ENCODE assay signal across 10 mouse cellular contexts in genomic region chr3:6865462-6866147, GRCm38 (mm10).
DNase-seq lines count a peak whose midpoint lies in the region; ATAC-seq lines count a peak whose summit lies in the region.
"Had no signal": no experiment of that assay in that cellular context is flagged by ENCODE, and none has a peak within 500 bp of the region (broad histone marks: within the 10 kb centered on the region; RNA-seq: fewer than 3 reads in every experiment).

No protein-coding gene starts in this region.

- H3K36me3 ChIP-seq in midbrain, embryonic 13.5 days, result no peaks in the 10 kb centered on the region
- H3K36me3 ChIP-seq in midbrain, embryonic 11.5 days (ENCODE audit: control insufficient read depth, insufficient read depth, low read length), result no peaks in the 10 kb centered on the region

- no peak overlapping the region for H3K27ac ChIP-seq in midbrain, embryonic 13.5 days
- H3K27ac ChIP-seq in midbrain, embryonic 11.5 days (ENCODE audit: low read depth, low read length), result no peak overlapping the region
- H3K27ac ChIP-seq: liver, embryonic 14.5 days had no signal

- no peak overlapping the region for H3K4me2 ChIP-seq in midbrain, embryonic 13.5 days (replicated peaks)
- H3K4me2 ChIP-seq in midbrain, embryonic 11.5 days, result no peak overlapping the region

- no peak for DNase-seq in midbrain, embryonic 11.5 days (ENCODE audit: low spot score, missing footprints)
- DNase-seq in cerebellum, postnatal 4 days (ENCODE audit: low spot score in 2 of 2), result peak; percentile 31 to 65
- DNase-seq in left cerebral cortex, adult 11 months (ENCODE audit: low spot score), result peak; percentile 30
- DNase-seq in right cerebral cortex, postnatal 36 days (ENCODE audit: low spot score in 2 of 2), result peak; percentile 56 to 59
- no peak for DNase-seq in spleen, adult 12 weeks (ENCODE audit: low spot score)
- DNase-seq in spleen, postnatal 14 days (ENCODE audit: low spot score in 2 of 2), result no peak
- no peak for DNase-seq in c-Kit-positive CD71-positive TER-119-positive erythroid progenitor cells, embryonic 14.5 days (ENCODE audit: low spot score)

- no peak overlapping the region for H3K4me3 ChIP-seq in midbrain, embryonic 13.5 days (replicated peaks)
- no peak overlapping the region for H3K4me3 ChIP-seq in midbrain, embryonic 11.5 days (ENCODE audit: low read depth, low read length)

- H3K9me3 ChIP-seq in midbrain, embryonic 13.5 days, result no peaks in the 10 kb centered on the region
- no peaks in the 10 kb centered on the region for H3K9me3 ChIP-seq in midbrain, embryonic 11.5 days (ENCODE audit: control insufficient read depth, low read length)

- H3K4me1 ChIP-seq in midbrain, embryonic 13.5 days (replicated peaks), result no peaks in the 10 kb centered on the region
- H3K4me1 ChIP-seq in midbrain, embryonic 11.5 days (ENCODE audit: control insufficient read depth, insufficient read depth, low read length), result no peaks in the 10 kb centered on the region

- H3K9ac ChIP-seq in midbrain, embryonic 13.5 days (replicated peaks), result no peak overlapping the region
- no peak overlapping the region for H3K9ac ChIP-seq in midbrain, embryonic 11.5 days (ENCODE audit: low read length)
- H3K9ac ChIP-seq: liver, embryonic 14.5 days had no signal

- no peaks in the 10 kb centered on the region for H3K27me3 ChIP-seq in midbrain, embryonic 13.5 days
- H3K27me3 ChIP-seq in midbrain, embryonic 11.5 days (ENCODE audit: control insufficient read depth, insufficient read depth, low read length), result no peaks in the 10 kb centered on the region
- H3K27me3 ChIP-seq: Patski had no signal

- ATAC-seq in midbrain, embryonic 13.5 days, result peak; percentile 78
- ATAC-seq in midbrain, embryonic 11.5 days (ENCODE audit: low FRiP score), result no peak
- ATAC-seq: Patski had no signal

- WGBS in midbrain, embryonic 13.5 days, result 66% methylated on average over 3 of the region's 3 CpGs
- 70% methylated on average over 3 of the region's 3 CpGs for WGBS in midbrain, embryonic 11.5 days

Comparison
In these comparisons a context has a peak if more than half of its experiments do, and no peak if none do; other contexts are left out.
1. DNase-seq: peak in cerebellum, postnatal 4 days (2 of 2), left cerebral cortex, adult 11 months (single experiment) and right cerebral cortex, postnatal 36 days (2 of 2); none in midbrain, embryonic 11.5 days (single experiment), spleen, adult 12 weeks (single experiment), spleen, postnatal 14 days (0 of 2) and c-Kit-positive CD71-positive TER-119-positive erythroid progenitor cells, embryonic 14.5 days (single experiment).